Mouse (Mus musculus) heart, adult 2 months (tissue): ENCODE data around the gene Meis2. TPM values are rescaled to one million over a fixed set of nuclear protein-coding genes. Genes with fewer than 3 reads are reported as not detected.

Experiments used
- DNase-seq, 2 experiments: peaks; one replicate each; pipeline ENCODE4 v3.0.0; 2021
- H3K27ac ChIP-seq: fragments of 200-600 bp; 2 replicates; pipeline ENCODE4 v1.8.1; 2022
- H3K27me3 ChIP-seq: fragments of 200-500 bp; 2 replicates; pipeline ENCODE4 v1.6.1; 2012; ENCODE audit warnings: mild to moderate bottlenecking, low read length, inconsistent platforms, mixed read lengths; ENCODE audit not compliant: control insufficient read depth, insufficient read depth
- H3K36me3 ChIP-seq: fragments of 200-500 bp; 2 replicates; pipeline ENCODE4 v1.6.1; 2012; ENCODE audit warnings: low read length, inconsistent platforms; ENCODE audit not compliant: control insufficient read depth, insufficient read depth
- H3K4me1 ChIP-seq: fragments of 200-500 bp; 2 replicates; pipeline ENCODE4 v1.6.1; 2011; ENCODE audit warnings: low read length; ENCODE audit not compliant: control insufficient read depth, insufficient read depth
- H3K4me3 ChIP-seq: fragments of 200-600 bp; 2 replicates; pipeline ENCODE4 v1.8.1; 2022
- H3K79me2 ChIP-seq: fragments of 200-500 bp; replicated peaks from 2 replicates; pipeline ENCODE4 v1.6.1; 2012; ENCODE audit warnings: mild to moderate bottlenecking, inconsistent platforms, low read length, moderate library complexity, mixed read lengths; ENCODE audit not compliant: control insufficient read depth, insufficient read depth
- H3K9ac ChIP-seq: fragments of 200-500 bp; 2 replicates; pipeline ENCODE4 v1.6.1; 2012; ENCODE audit warnings: low read depth, mild to moderate bottlenecking, control low read depth, inconsistent platforms, low read length, mixed read lengths
- CTCF ChIP-seq: fragments of 200-600 bp; IDR thresholded peaks from 2 replicates; pipeline ENCODE4 v1.8.1; 2022; ENCODE audit warnings: antibody characterized with exemption, mild to moderate bottlenecking, moderate library complexity
- EP300 ChIP-seq: fragments of 200-500 bp; IDR thresholded peaks from 2 replicates; pipeline ENCODE4 v1.6.1; 2011; ENCODE audit warnings: low read depth, low read length, control low read depth; ENCODE audit not compliant: insufficient read depth
- POLR2A ChIP-seq: fragments of 200-500 bp; IDR thresholded peaks from 2 replicates; pipeline ENCODE4 v1.6.1; 2011; ENCODE audit warnings: mild to moderate bottlenecking, low read depth, low read length, control low read depth; ENCODE audit not compliant: insufficient read depth
- WGBS: fragments of 180-500 bp; shearing (Covaris S2); methylation state at CpG from one replicate; pipeline ENCODE4 v1.1.7; 2018; 5-methylcytosine and 5-hydroxymethylcytosine counted together
- intact Hi-C: fragments of 180-260 bp; cut with DNase I; formaldehyde crosslinking; loops from one replicate; pipeline ENCODE4 v1.15.1; 2025
- polyA plus RNA-seq: library from polyadenylated mRNA; depleted of rRNA; stranded (reverse); fragments of >200 nt; gene quantifications from 2 replicates; pipeline ENCODE4 v1.2.3, GENCODE M21; 2012
- total RNA-seq, 2 experiments: library from RNA; stranded (reverse); gene quantifications; 2 replicates each; pipeline ENCODE4 v1.2.3; 2021

Gene Meis2
- total and polyA plus RNA-seq, 3 experiments, result 16.9 to 30.4 (median 24.9) TPM

DNA sequence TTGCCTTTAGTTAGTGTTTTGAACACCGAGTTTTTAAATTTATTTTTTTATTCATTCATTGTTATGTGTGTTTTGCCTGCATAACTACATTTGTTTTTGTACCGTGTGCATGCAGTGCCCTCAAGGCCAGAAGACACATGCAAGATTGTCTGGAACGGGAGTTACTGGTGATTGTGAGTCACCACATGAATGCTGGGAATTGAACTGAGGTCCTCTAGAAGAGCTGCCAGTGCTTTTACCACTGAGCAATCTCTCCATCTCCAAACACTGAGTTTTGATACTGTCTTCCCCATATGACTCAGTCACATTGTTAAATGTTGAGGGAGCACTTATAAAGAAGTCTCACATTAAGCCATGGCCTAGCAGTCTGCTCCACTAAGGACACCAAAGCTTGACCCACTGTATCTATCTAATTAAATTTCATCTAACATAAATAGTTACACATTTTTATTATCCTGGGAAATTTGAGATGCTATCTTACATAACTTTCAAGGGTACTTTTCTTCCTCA lies 94.3 kb downstream of the Meis2 start:
- DNase-seq, result no peak
- Histone ChIP-seq H3K36me3 (no peaks in the 10 kb centered on the region), H3K4me1 (no peaks in the 10 kb centered on the region; the same call in 1 of the 2 replicates), H3K9ac (no peak overlapping the region), H3K27ac (no peak overlapping the region), H3K4me3 (no peak overlapping the region), H3K79me2 (no peaks in the 10 kb centered on the region), H3K27me3 (no peaks in the 10 kb centered on the region)
- TF ChIP-seq POLR2A (no peak), CTCF (no peak), EP300 (no peak)
- intact Hi-C loops, result no loop called here
- WGBS, result 80% methylated on average over 3 of the region's 3 CpGs

DNA sequence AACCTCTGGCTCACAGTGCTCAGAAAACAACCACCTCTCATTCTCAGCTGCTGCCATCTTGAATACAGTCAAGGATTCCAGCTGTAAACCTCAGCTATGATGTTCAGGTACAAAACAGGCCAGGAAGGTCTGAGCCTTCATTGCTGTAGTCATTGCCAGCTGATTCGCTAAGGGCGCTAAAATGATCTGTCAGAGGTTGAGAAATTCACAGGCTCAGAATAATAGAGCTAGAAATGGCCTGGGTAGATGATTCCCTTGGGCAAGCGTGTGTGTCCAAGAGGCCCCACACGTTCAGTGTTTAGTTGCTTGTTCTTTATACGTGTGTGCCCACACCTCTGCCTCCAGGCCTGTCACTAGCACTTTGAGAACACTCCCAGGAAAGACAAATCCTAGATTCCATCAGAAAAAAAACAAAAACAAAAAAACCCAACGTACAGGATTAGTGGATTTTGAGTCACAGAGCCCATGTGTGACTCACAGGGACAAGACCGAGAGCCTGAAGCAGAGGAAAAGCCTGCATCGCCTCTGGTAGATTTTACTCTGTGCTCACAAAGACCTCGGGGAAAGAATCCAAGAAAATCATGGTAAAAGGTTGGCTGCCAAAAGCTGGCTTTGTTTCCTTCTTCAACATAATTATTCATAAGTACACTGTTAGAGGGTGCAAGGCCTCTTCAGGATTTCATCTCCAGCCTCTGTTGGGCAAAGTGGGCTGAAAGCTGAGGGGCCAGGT lies 95.4 kb downstream of the Meis2 start:
- intact Hi-C loops, result no loop called here
- H3K36me3 ChIP-seq, result no peaks in the 10 kb centered on the region
- 69% methylated on average over 9 of the region's 9 CpGs for WGBS
- no peaks in the 10 kb centered on the region; the same call in 1 of the 2 replicates for H3K4me1 ChIP-seq
- no peaks in the 10 kb centered on the region for H3K27me3 ChIP-seq
- no peak for DNase-seq
- no peaks in the 10 kb centered on the region for H3K79me2 ChIP-seq
- H3K27ac ChIP-seq, result no peak overlapping the region
- H3K4me3 ChIP-seq, result no peak overlapping the region
- no peak overlapping the region for H3K9ac ChIP-seq
- TF ChIP-seq CTCF, result no peak
- no peak for TF ChIP-seq EP300
- no peak for TF ChIP-seq POLR2A

DNA sequence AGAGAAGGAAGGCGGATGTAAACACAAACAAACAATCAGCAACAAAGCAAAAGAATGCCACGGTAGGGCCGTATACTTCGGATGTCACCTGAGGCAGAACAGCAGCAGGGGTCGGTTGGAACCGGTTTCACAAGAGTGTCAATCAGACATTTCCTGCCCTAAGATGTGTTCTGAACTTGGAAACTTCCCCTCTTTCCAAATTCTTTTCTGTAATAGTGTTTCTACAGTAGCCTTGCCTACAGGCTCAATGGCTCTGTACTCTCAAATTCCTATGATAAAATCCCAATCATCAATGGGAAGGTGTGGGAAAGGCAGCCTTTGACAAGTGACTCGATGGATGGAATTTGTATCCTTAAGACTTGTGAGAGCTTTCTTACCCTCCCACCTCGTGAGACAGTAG lies 96.4 kb downstream of the Meis2 start:
- DNase-seq, result no peak
- Histone ChIP-seq H3K27me3 (no peaks in the 10 kb centered on the region), H3K9ac (no peak overlapping the region), H3K36me3 (no peaks in the 10 kb centered on the region), H3K4me3 (no peak overlapping the region), H3K4me1 (no peaks in the 10 kb centered on the region; the same call in 1 of the 2 replicates), H3K79me2 (no peaks in the 10 kb centered on the region), H3K27ac (no peak overlapping the region)
- intact Hi-C loops, result no loop called here
- TF ChIP-seq CTCF (no peak), EP300 (no peak), POLR2A (no peak)
- WGBS, result 68% methylated on average over 8 of the region's 8 CpGs

DNA sequence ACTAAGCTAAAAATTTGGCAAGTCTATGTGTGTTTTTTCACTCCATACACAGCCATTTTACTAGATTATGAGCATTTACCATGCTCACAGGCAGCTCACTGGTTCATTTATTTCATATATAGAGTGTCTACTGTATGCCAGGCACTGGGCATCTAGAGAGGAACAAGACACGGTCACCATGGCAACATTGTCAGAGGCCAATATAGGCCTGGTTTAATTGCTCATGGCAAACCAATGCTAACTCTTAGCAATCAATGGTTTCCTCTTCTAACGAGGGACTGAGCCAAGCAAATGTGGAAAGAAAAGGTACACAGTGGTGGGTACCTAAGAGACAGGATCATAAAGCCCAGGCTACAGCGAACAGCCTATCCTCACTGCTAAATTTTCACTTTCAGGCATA lies 100.7 kb downstream of the Meis2 start:
- WGBS, result 92% methylated on average over 3 of the region's 3 CpGs
- no peaks in the 10 kb centered on the region for H3K36me3 ChIP-seq
- no peak overlapping the region for H3K9ac ChIP-seq
- H3K27me3 ChIP-seq, result no peaks in the 10 kb centered on the region
- H3K79me2 ChIP-seq, result no peaks in the 10 kb centered on the region
- no peak overlapping the region for H3K4me3 ChIP-seq
- TF ChIP-seq CTCF, result no peak
- no peak for TF ChIP-seq POLR2A
- TF ChIP-seq EP300, result no peak
- H3K27ac ChIP-seq, result no peak overlapping the region
- intact Hi-C loops, result no loop called here
- peaks cover 1% of the 10 kb centered on the region; the same call in 1 of the 2 replicates for H3K4me1 ChIP-seq
- DNase-seq, result no peak

DNA sequence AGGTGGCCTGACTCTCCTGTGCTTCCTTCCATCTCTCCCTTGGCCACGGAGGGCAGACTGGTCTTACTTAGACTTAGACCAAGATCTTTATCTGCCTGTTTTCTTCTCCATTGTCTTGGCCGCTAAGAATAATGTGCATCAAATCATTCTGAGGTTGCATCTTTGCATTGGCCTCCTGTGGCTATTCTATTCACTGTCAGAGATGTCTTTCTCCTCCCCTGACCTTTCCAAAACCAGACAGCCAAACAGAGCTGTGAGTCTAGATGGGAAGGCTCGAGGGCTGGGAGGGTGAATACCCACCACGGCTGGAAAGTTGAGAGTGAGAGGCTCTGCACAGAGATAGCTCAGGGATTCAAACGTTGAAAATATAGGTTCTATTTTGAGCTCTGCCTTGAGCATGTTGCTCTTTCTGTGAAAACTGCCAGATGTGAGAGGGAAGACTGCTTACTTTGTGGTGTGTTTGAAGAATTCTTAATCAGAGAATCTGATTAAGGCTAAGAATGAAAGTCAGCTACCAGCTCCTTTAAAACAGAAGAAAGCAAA lies 102.3 kb downstream of the Meis2 start:
- no peak overlapping the region for H3K27ac ChIP-seq
- no peaks in the 10 kb centered on the region for H3K79me2 ChIP-seq
- no peaks in the 10 kb centered on the region for H3K36me3 ChIP-seq
- H3K4me1 ChIP-seq, result peaks cover 1% of the 10 kb centered on the region; the same call in 1 of the 2 replicates
- no peaks in the 10 kb centered on the region for H3K27me3 ChIP-seq
- TF ChIP-seq CTCF, result no peak
- TF ChIP-seq POLR2A, result no peak
- no peak for TF ChIP-seq EP300
- H3K9ac ChIP-seq, result no peak overlapping the region
- H3K4me3 ChIP-seq, result no peak overlapping the region
- intact Hi-C loops, result no loop called here
- DNase-seq, result no peak
- WGBS, result 26% methylated on average over 5 of the region's 5 CpGs

DNA sequence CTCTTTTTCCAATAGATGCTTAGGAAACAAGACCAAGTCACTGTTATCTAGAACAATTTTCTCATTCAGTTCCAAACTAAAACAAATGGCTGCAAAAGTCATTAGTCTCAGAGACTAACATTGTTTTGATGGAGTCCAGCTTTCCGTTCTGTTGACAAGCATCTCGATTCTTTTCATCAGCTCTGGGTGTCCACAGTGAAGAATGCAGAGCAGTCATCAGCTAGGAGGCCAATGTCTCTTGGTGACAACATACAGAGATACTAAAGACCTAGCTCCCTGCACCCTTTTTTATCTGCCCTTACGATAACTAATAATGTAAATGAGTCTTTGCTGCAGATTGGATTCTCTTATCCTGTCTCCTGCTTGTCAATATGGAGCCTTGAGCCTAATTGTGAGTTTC lies 102.9 kb downstream of the Meis2 start:
- intact Hi-C loops, result no loop called here
- WGBS, result 39% methylated on average over 3 of the region's 3 CpGs
- TF ChIP-seq POLR2A (no peak), CTCF (no peak), EP300 (no peak)
- peaks cover 1% of the 10 kb centered on the region; the same call in 1 of the 2 replicates for H3K4me1 ChIP-seq
- no peaks in the 10 kb centered on the region for H3K36me3 ChIP-seq
- no peak overlapping the region for H3K27ac ChIP-seq
- H3K27me3 ChIP-seq, result no peaks in the 10 kb centered on the region
- no peak overlapping the region for H3K4me3 ChIP-seq
- H3K9ac ChIP-seq, result no peak overlapping the region
- DNase-seq, result no peak
- H3K79me2 ChIP-seq, result no peaks in the 10 kb centered on the region
